Mouse (Mus musculus) T-cell, adult 2 months (primary cell): ENCODE results near the gene Cmip.

Source experiments
- DNase-seq: peaks from one replicate; pipeline ENCODE4 v3.0.0; 2022; ENCODE audit warnings: low spot score

The Cmip gene

GRCm38 (mm10) chr8:117297913-117298518, 41.2 kb downstream of the Cmip start:
- DNase-seq = no peak

GRCm38 (mm10) chr8:117299204-117299603, 42.3 kb downstream of the Cmip start:
- DNase-seq = no peak

GRCm38 (mm10) chr8:117300188-117300587, 43.3 kb downstream of the Cmip start:
- DNase-seq = no peak

GRCm38 (mm10) chr8:117301457-117302041, 44.7 kb downstream of the Cmip start:
- no peak for DNase-seq

- DNase-seq = no peak
Observed at GRCm38 (mm10) chr8:117302072-117302471, 45.2 kb downstream of the Cmip start.

DNA sequence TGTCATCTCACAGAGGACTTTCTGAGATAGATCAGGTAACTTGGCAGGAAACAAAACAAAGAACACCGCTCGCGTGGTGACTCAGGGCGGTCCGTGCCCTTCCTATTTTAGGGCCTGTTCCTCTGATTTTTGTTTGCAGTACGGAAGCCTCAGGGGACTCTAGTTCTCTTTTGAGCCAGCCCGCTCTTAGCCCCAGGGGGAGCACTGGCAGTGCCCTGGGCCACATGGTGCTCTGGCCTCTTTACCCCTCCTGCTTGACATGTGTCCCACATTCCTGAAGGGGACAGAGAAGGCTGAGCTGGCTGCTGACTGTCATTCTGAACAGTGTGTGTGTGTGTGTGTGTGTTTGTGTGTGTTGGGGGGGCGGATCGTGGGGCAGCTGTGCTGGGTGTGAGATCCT, 46.8 kb downstream of the Cmip start:
- DNase-seq = peak; percentile 46

DNA sequence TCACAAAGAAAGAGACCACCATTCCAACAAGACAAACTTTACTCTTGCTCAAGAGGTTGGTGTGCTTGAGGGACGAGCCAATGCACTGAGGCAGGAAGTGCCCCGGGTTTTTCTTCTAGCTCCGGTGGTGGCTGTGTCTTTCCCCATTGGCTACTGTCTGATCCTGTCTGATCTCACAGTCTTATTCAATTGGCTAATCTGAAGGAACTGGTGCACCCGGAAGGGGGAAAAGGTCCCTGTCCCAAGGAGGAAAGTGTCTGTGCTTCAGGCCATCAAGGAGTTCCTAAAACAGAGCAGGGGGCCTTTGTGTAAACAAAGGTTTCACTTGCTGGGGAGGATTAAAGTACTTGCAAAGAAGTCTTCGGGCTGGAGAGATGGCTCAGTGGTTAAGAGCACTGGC, 48.5 kb downstream of the Cmip start:
- peak; percentile 65 for DNase-seq

DNA sequence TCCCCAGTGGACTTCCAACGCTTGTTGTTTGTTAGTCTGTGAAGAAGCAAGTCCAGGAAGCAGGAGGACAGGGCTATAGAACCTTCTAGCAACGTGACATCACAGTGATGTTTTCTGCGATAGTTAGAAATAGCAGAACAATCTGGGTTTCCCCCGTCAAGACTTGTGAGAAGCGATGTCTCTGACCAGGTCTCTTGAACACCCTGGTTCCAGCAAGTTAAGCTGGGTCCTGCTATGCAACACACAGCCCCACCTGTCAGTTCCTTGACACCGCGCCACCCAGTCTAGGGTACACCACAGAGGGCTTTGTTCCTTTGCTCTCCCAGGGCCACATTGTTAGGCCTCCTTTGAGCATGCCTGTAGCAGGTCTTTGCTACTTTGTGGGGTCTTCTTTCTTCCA, 49.9 kb downstream of the Cmip start:
- peak; percentile 23 for DNase-seq

- DNase-seq = no peak
Observed at GRCm38 (mm10) chr8:117307221-117307620, 50.4 kb downstream of the Cmip start.

DNA sequence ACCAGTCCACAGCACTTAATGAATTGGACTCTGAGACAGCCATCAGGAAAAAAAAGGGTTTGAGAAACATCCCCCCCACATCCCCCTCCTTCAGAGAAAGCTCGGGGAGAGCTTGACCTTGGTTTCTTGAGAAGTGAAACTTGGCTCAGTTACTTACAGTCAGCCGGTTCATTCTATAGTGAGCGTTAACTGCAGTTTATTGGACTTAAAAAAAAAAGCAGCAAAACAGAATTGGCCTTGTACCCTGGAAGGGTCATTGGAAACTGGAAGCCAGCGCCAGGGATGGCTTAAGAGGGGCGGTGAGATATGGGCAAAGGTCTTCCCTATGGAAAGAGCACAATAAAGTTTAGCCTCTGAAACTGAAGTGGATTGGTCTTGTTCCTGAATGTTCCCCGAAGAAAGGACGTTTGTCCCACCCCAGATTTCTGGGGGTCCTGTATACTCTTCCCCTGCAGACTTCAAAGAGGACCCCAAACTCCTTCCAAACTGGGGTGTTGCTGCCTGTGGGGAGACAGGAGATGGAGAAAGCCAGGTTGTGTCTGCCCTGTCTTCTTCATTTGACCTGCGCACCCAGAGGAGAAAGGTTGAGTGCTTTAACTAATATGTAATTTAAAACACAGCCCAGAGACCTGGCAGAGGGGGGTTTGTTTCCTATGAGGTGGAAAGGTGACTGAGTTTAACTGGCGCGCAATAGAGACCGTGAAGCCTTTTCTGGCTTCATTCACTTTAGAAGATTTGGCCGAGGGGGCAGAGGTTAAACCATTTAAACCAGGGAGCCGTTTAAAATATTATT, 51.6 kb downstream of the Cmip start:
- DNase-seq = no peak

DNA sequence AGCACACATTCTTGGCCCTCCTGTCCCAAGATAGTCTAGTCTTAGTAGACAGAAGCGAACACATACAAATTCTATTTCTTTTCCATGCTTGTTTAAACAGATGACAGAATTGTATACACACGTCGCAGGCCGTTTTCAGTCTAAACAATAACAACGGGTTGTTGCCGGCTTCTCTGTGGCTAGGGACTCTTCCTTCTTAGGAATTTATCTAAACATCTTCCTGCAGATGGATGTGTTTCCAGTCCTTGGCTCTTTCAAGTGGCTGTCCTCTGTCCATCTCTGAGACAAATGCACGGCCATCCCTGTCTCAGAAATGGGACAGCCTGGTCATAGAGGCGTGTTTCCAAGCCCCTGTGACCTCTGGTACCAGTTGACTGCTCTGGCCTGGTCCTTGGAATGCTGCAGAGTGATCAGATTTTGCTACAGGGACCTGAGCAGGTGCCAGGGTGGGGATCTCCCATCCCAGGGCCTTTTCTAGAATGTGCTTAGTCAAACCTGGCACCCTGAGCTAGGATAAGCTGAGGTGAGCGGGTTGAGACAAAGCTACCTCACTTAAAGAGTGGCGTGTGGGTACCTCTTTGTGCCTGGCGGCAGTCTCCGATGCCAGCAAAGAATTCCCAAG, 52.9 kb downstream of the Cmip start:
- DNase-seq = no peak

GRCm38 (mm10) chr8:117310961-117311561, 54.2 kb downstream of the Cmip start:
- no peak for DNase-seq

GRCm38 (mm10) chr8:117314308-117314953, 57.6 kb downstream of the Cmip start:
- no peak for DNase-seq

DNA sequence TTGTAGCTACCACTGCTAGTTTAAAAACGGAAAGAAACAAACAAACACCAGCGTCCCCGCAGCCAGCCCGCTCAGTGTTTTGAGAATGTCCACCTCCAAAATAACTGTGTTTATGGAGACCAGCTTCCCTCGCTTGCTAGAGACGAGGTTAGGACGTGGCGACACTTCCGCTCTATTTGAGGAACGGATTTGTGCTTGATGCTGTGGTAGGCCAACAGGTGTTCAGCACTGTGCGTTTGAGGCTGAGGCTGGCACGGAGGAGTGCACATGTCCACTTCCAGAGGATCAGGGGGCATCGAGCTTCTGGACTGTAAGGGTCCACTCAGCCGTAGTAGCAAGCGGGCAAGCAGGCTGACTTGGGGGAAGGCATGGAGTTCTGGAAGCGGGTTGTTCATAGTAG, 58.9 kb downstream of the Cmip start:
- DNase-seq = no peak

DNA sequence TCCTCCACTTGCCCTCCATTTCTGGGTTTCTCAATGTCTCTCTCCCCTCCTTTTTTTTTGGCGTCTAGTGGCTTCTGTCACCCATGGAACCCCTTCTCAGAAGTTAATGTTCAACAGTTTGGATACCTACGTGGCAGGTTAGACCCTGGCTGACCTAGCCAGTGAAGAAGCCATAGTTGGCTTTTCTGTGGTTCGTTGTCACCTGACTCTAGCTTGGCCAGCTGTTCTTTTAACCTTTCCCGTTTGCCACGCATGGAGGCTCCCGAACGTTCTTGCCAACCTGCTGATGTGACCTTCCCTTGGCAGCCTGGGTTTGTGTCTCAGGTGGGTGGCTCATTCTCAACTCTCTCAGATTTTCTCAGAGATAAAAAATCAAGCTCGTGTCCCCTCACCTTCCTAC, 60.6 kb downstream of the Cmip start:
- DNase-seq = no peak

DNA sequence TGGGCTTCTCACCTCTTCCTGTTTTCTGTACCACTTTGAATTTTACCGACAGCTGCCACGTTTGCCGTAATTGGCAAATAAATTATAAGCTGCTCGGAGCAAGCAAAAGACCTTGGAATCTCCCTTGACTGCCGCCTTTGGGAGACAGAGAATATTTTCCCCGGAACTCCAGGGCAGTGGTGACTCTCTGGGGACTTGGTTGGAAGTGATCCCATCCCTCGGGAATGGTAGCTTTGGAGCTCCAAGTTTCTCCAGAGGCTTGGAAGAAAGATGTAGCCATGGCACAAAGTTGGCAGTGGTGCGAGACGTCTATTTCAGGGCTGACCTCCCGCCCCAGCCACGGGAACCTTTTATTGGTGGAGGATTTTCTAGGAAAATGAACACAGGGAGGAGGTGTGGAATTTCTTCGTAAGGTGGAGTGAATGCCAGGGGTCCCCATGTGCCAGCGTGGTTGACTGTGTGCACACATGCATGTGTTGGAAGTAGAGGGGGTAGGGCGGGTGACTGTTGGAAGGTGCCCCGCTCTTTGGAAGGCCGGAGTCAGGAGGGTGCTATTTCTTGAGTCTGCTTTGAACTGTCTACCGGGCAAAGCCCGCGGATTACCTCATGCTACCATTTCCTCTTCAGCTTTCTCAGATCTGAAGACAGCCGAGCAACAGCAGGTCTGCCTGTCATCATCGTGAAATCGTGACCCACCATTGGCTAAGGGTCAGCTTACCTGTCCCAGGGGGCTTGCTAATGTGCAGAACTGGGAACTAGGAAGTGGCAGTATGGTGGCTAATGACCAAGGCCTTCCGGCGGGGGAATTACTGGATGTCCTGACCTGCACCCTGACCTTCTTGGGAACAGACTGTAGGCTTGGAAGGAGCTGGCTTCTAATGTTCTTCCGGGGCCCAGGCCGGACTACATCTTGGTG, 62.3 kb downstream of the Cmip start:
- no peak for DNase-seq

GRCm38 (mm10) chr8:117320616-117321015, 63.8 kb downstream of the Cmip start:
- no peak for DNase-seq

- DNase-seq = no peak
Observed at GRCm38 (mm10) chr8:117321232-117321631, 64.4 kb downstream of the Cmip start.

- peak; percentile 89 for DNase-seq
Observed at GRCm38 (mm10) chr8:117322021-117322420, 65.2 kb downstream of the Cmip start.

GRCm38 (mm10) chr8:117322715-117323310, 65.9 kb downstream of the Cmip start:
- DNase-seq = no peak

DNA sequence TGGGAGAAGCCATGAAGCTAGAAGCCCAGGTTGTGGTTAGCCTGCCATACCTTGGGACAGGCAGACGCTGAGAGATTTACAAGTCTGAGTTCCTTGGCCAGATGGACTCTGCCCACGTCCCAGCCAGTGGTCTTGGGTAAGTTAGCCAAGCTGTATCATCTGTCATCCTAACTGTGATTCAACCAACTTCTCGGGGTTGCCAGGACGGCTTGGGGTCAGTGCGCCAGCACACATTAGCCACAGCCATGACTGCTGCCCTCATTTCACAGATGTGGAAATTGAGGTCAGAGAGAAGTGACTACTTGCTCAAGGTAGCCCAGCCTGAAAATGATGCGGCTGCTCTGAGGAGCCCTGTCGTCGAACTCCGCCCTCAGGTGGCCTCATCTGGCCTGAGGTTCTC, 68.0 kb downstream of the Cmip start:
- no peak for DNase-seq
